Mouse (Mus musculus): ENCODE data around the gene Actrt3.
"Not testable (repeated sequence)": the region's sequence is repeated elsewhere in the genome, so short reads cannot be mapped to it uniquely, and the experiment has no call there.

Gene Actrt3

GRCm38 (mm10) chr3:30588865-30589264 is 10.9 kb downstream of the Actrt3 start:
- in situ Hi-C loops (cut with MboI; ENCODE audit: low sequenced_read_pairs): loop anchor here (25.0 kb wide), 1 partner anchor 373 kb away; the partner anchor contains the start of gene Phc3

- in situ Hi-C loops (cut with MboI; ENCODE audit: low sequenced_read_pairs): no loop called here
Measured at GRCm38 (mm10) chr3:30573549-30573948, 26.2 kb downstream of the Actrt3 start.

GRCm38 (mm10) chr3:30566333-30566732 is 33.4 kb downstream of the Actrt3 start:
- in situ Hi-C loops (cut with MboI; ENCODE audit: low sequenced_read_pairs): not testable (repeated sequence)

- in situ Hi-C loops (cut with MboI; ENCODE audit: low sequenced_read_pairs): no loop called here
Measured at GRCm38 (mm10) chr3:30560677-30561314, 38.9 kb downstream of the Actrt3 start.

- in situ Hi-C loops (cut with MboI; ENCODE audit: low sequenced_read_pairs): no loop called here
Measured at GRCm38 (mm10) chr3:30553741-30554140, 46.0 kb downstream of the Actrt3 start.

- in situ Hi-C loops (cut with MboI; ENCODE audit: low sequenced_read_pairs): no loop called here
Measured at GRCm38 (mm10) chr3:30550218-30550617, 49.5 kb downstream of the Actrt3 start.

GRCm38 (mm10) chr3:30548928-30549327 is 50.8 kb downstream of the Actrt3 start:
- in situ Hi-C loops (cut with MboI; ENCODE audit: low sequenced_read_pairs): no loop called here

GRCm38 (mm10) chr3:30547908-30548307 is 51.8 kb downstream of the Actrt3 start, which contains the start of gene Mecom:
TSS of gene Mecom (minus strand) at chr3:30548008.
- in situ Hi-C loops (cut with MboI; ENCODE audit: low sequenced_read_pairs): no loop called here

Data from CH12F3 (cell line).